Mouse (Mus musculus): Measurements from ENCODE around the gene Mxd4. TPM values are rescaled to one million over a fixed set of nuclear protein-coding genes. Genes with fewer than 3 reads are reported as not detected.

The Mxd4 gene
- polyA plus RNA-seq, 1 experiment = 112 TPM

GRCm38 (mm10) chr5:34148476-34148875 is 39.0 kb downstream of the Mxd4 start:
- peaks cover 2% of the 10 kb centered on the region; the same call in 1 of the 2 replicates for H3K4me1 ChIP-seq (ENCODE audit: control insufficient read depth, insufficient read depth, low read length)
- no peak overlapping the region for H3K4me3 ChIP-seq (ENCODE audit: insufficient read depth, low read length)
- no peak for TF ChIP-seq CTCF (IDR thresholded peaks at IDR 0.05; ENCODE audit: low read depth, low read length)
- H3K27ac ChIP-seq (ENCODE audit: insufficient read depth, low read depth, low read length) = no peak overlapping the region

- peaks cover 2% of the 10 kb centered on the region; the same call in 1 of the 2 replicates for H3K4me1 ChIP-seq (ENCODE audit: control insufficient read depth, insufficient read depth, low read length)
- TF ChIP-seq CTCF (IDR thresholded peaks at IDR 0.05; ENCODE audit: low read depth, low read length) (no peak), POLR2A (IDR thresholded peaks at IDR 0.05; ENCODE audit: borderline replicate concordance, low read depth, low read length) (no peak)
- no peak overlapping the region for H3K4me3 ChIP-seq (ENCODE audit: insufficient read depth, low read length)
- no peak overlapping the region for H3K27ac ChIP-seq (ENCODE audit: insufficient read depth, low read depth, low read length)
Measured at GRCm38 (mm10) chr5:34147554-34147953, 40.0 kb downstream of the Mxd4 start.

- TF ChIP-seq POLR2A (IDR thresholded peaks at IDR 0.05; ENCODE audit: borderline replicate concordance, low read depth, low read length) (no peak), CTCF (IDR thresholded peaks at IDR 0.05; ENCODE audit: low read depth, low read length) (0 out of 2 replicates have a peak, but pooled peaks have one; percentile 11)
- Histone ChIP-seq H3K4me3 (ENCODE audit: insufficient read depth, low read length) (no peak overlapping the region), H3K4me1 (ENCODE audit: control insufficient read depth, insufficient read depth, low read length) (no peaks in the 10 kb centered on the region), H3K27ac (ENCODE audit: insufficient read depth, low read depth, low read length) (no peak overlapping the region)
Measured at GRCm38 (mm10) chr5:34139751-34140150, 47.8 kb downstream of the Mxd4 start.

- Histone ChIP-seq H3K4me3 (ENCODE audit: insufficient read depth, low read length) (no peak overlapping the region), H3K27ac (ENCODE audit: insufficient read depth, low read depth, low read length) (no peak overlapping the region), H3K4me1 (ENCODE audit: control insufficient read depth, insufficient read depth, low read length) (no peaks in the 10 kb centered on the region)
- TF ChIP-seq CTCF (IDR thresholded peaks at IDR 0.05; ENCODE audit: low read depth, low read length) = no peak
- no peak for TF ChIP-seq POLR2A (IDR thresholded peaks at IDR 0.05; ENCODE audit: borderline replicate concordance, low read depth, low read length)
Measured at GRCm38 (mm10) chr5:34132731-34133130, 54.8 kb downstream of the Mxd4 start.

- no peak overlapping the region for H3K4me3 ChIP-seq (ENCODE audit: insufficient read depth, low read length)
- TF ChIP-seq CTCF (IDR thresholded peaks at IDR 0.05; ENCODE audit: low read depth, low read length) (no peak), POLR2A (IDR thresholded peaks at IDR 0.05; ENCODE audit: borderline replicate concordance, low read depth, low read length) (no peak)
- H3K27ac ChIP-seq (ENCODE audit: insufficient read depth, low read depth, low read length) = no peak overlapping the region
- H3K4me1 ChIP-seq (ENCODE audit: control insufficient read depth, insufficient read depth, low read length) = no peaks in the 10 kb centered on the region
Measured at GRCm38 (mm10) chr5:34124131-34124530, 63.4 kb downstream of the Mxd4 start.

Other genes starting within 250 kb of the Mxd4 start
- 14.0 and 21.6 TPM in 2 replicates for gene Gm1673, start 204.3 kb downstream of the Mxd4 start, polyA plus RNA-seq (2012; ENCODE audit: insufficient read depth, insufficient read length, missing spikeins)
- 3.4 and 4.1 TPM in 2 replicates for gene Nat8l, start 191.7 kb downstream of the Mxd4 start, polyA plus RNA-seq (2012; ENCODE audit: insufficient read depth, insufficient read length, missing spikeins)
- 0.56 and 1.5 TPM in 2 replicates for gene Poln, start 18.3 kb downstream of the Mxd4 start, polyA plus RNA-seq (2012; ENCODE audit: insufficient read depth, insufficient read length, missing spikeins)
- gene Haus3, start 18.2 kb downstream of the Mxd4 start, polyA plus RNA-seq (2012; ENCODE audit: insufficient read depth, insufficient read length, missing spikeins) = 25.8 and 33.0 TPM in 2 replicates
- gene Zfyve28, start 100.7 kb upstream of the Mxd4 start, polyA plus RNA-seq (2012; ENCODE audit: insufficient read depth, insufficient read length, missing spikeins) = 41.2 and 50.9 TPM in 2 replicates
- not detected in 2 replicates for gene Cfap99, start 100.9 kb upstream of the Mxd4 start, polyA plus RNA-seq (2012; ENCODE audit: insufficient read depth, insufficient read length, missing spikeins)
- 60.3 and 66.4 TPM in 2 replicates for gene Rnf4, start 148.6 kb upstream of the Mxd4 start, polyA plus RNA-seq (2012; ENCODE audit: insufficient read depth, insufficient read length, missing spikeins)
- gene Fam193a, start 182.2 kb upstream of the Mxd4 start, polyA plus RNA-seq (2012; ENCODE audit: insufficient read depth, insufficient read length, missing spikeins) = 20.2 and 21.9 TPM in 2 replicates

All from bone marrow macrophage, adult 2 months (primary cell).